8 mouse cellular contexts compared by ENCODE assay signal in genomic region chr5:144965639-144966351, GRCm38 (mm10). TPM values are rescaled to one million over a fixed set of nuclear protein-coding genes. Genes with fewer than 3 reads are reported as not detected.
A peak's percentile ranks its signal among the peaks of the same experiment; 100 is the strongest.
DNase-seq lines count a peak whose midpoint lies in the region; ATAC-seq and TF ChIP-seq lines count a peak whose summit lies in the region.

Gene Smurf1 (minus strand): TSS chr5:144965847.

- WGBS in forebrain, embryonic 11.5 days, result under 1% methylated on average over 76 of the region's 89 CpGs
- under 1% methylated on average over 66 of the region's 89 CpGs for WGBS in heart, embryonic 15.5 days
- under 1% methylated on average over 83 of the region's 89 CpGs for WGBS in liver, embryonic 14.5 days (ENCODE audit: insufficient replicate concordance)
- WGBS in stomach, embryonic 15.5 days, result under 1% methylated on average over 54 of the region's 89 CpGs

- ATAC-seq in forebrain, embryonic 11.5 days (replicated peaks; ENCODE audit: low FRiP score), result peak; percentile 65
- ATAC-seq in heart, embryonic 15.5 days (replicated peaks; ENCODE audit: insufficient number of reproducible peaks, insufficient read depth, low FRiP score, low read depth), result peak; percentile 79
- ATAC-seq in liver, embryonic 14.5 days (ENCODE audit: insufficient read depth), result peak; percentile 69
- ATAC-seq in stomach, embryonic 15.5 days (ENCODE audit: insufficient read depth, low FRiP score, low read depth), result peak; percentile 70

- no peaks in the 10 kb centered on the region for H3K36me3 ChIP-seq in forebrain, embryonic 11.5 days (ENCODE audit: control insufficient read depth, insufficient read depth, low read length)
- H3K36me3 ChIP-seq in heart, embryonic 15.5 days, result no peaks in the 10 kb centered on the region
- H3K36me3 ChIP-seq in liver, embryonic 14.5 days (replicated peaks; ENCODE audit: control insufficient read depth, insufficient read depth, low read depth), result no peaks in the 10 kb centered on the region
- no peaks in the 10 kb centered on the region for H3K36me3 ChIP-seq in stomach, embryonic 15.5 days

- TF ChIP-seq EP300 in liver, embryonic 14.5 days (IDR thresholded peaks at IDR 0.05; ENCODE audit: low read depth), result no peak

- H3K27me3 ChIP-seq in forebrain, embryonic 11.5 days (ENCODE audit: control insufficient read depth, insufficient read depth, low read length), result peaks cover 2% of the 10 kb centered on the region; the same call in 1 of the 2 replicates
- H3K27me3 ChIP-seq in heart, embryonic 15.5 days, result 0 out of 2 replicates have a peak, but pooled peaks cover 4% of the 10 kb centered on the region
- peaks cover 24% of the 10 kb centered on the region for H3K27me3 ChIP-seq in liver, embryonic 14.5 days (ENCODE audit: control insufficient read depth, insufficient read depth, low read length)
- no peaks in the 10 kb centered on the region for H3K27me3 ChIP-seq in stomach, embryonic 15.5 days (replicated peaks)

- peak within 1 kb of the TSS; percentile 66; the same call in 1 of the 2 replicates for H3K27ac ChIP-seq in forebrain, embryonic 11.5 days (ENCODE audit: low read depth, low read length)
- peak within 1 kb of the TSS; percentile 96 for H3K27ac ChIP-seq in heart, embryonic 15.5 days
- no peak within 1 kb of the TSS for H3K27ac ChIP-seq in liver, embryonic 14.5 days
- peak within 1 kb of the TSS; percentile 94 for H3K27ac ChIP-seq in stomach, embryonic 15.5 days

- peak; percentile 94 for DNase-seq in CD4-positive, CD25-positive, alpha-beta regulatory T cell, adult 2 months (ENCODE audit: low read depth, low spot score)
- DNase-seq in brain, adult 2 months (ENCODE audit: low read depth, low spot score), result peak; percentile 96
- peak; percentile 96 for DNase-seq in forebrain, embryonic 11.5 days (ENCODE audit: low spot score)
- peak; percentile 93 for DNase-seq in kidney, postnatal 14 days
- DNase-seq in liver, embryonic 14.5 days (ENCODE audit: low read depth in 3 of 3, low spot score in 3 of 3), result peak in 1 of 3 experiments; percentile 29
- DNase-seq in neural tube, embryonic 10.5 days (ENCODE audit: extremely low spot score, low spot score), result peak; percentile 91

- TF ChIP-seq CTCF in liver, embryonic 14.5 days (IDR thresholded peaks at IDR 0.05; ENCODE audit: low read depth), result no peak

- peak within 1 kb of the TSS; percentile 78 for H3K4me2 ChIP-seq in forebrain, embryonic 11.5 days (ENCODE audit: low read depth, low read length, severe bottlenecking)
- peak within 1 kb of the TSS; percentile 74 for H3K4me2 ChIP-seq in heart, embryonic 15.5 days
- H3K4me2 ChIP-seq in liver, embryonic 14.5 days (ENCODE audit: low read depth), result peak within 1 kb of the TSS; percentile 76
- peak within 1 kb of the TSS; percentile 78 for H3K4me2 ChIP-seq in stomach, embryonic 15.5 days

- H3K9ac ChIP-seq in forebrain, embryonic 11.5 days (ENCODE audit: low read length), result peak within 1 kb of the TSS; percentile 82
- H3K9ac ChIP-seq in heart, embryonic 15.5 days, result peak within 1 kb of the TSS; percentile 97
- peak within 1 kb of the TSS; percentile 29; the same call in 1 of the 2 replicates for H3K9ac ChIP-seq in liver, embryonic 14.5 days (replicated peaks)
- peak within 1 kb of the TSS; percentile 93 for H3K9ac ChIP-seq in stomach, embryonic 15.5 days

- peaks cover 4% of the 10 kb centered on the region; the same call in 1 of the 2 replicates for H3K4me1 ChIP-seq in forebrain, embryonic 11.5 days (replicated peaks; ENCODE audit: control insufficient read depth, insufficient read depth, low read length)
- H3K4me1 ChIP-seq in heart, embryonic 15.5 days (replicated peaks), result peaks cover 31% of the 10 kb centered on the region
- H3K4me1 ChIP-seq in liver, embryonic 14.5 days (replicated peaks; ENCODE audit: control insufficient read depth in 2 of 2, insufficient read depth in 2 of 2, low read length in 1 of 2), result peaks cover 0 to 7% of the 10 kb centered on the region in 2 experiments; a peak in 2 of 4 replicates
- H3K4me1 ChIP-seq in stomach, embryonic 15.5 days, result peaks cover 38% of the 10 kb centered on the region

- H3K9me3 ChIP-seq in forebrain, embryonic 11.5 days (ENCODE audit: control insufficient read depth, low read length), result no peaks in the 10 kb centered on the region
- H3K9me3 ChIP-seq in heart, embryonic 15.5 days (replicated peaks), result no peaks in the 10 kb centered on the region
- H3K9me3 ChIP-seq in liver, embryonic 14.5 days (ENCODE audit: control insufficient read depth, low read length), result no peaks in the 10 kb centered on the region
- H3K9me3 ChIP-seq in stomach, embryonic 15.5 days, result no peaks in the 10 kb centered on the region

- peak within 1 kb of the TSS; percentile 80 for H3K4me3 ChIP-seq in forebrain, embryonic 11.5 days (ENCODE audit: low read depth, low read length)
- H3K4me3 ChIP-seq in heart, embryonic 15.5 days, result peak within 1 kb of the TSS; percentile 91
- peak within 1 kb of the TSS; percentile 50 to 67 for H3K4me3 ChIP-seq in liver, embryonic 14.5 days (ENCODE audit: insufficient read depth in 1 of 2, low read depth in 2 of 2, low read length in 2 of 2)
- peak within 1 kb of the TSS; percentile 91 for H3K4me3 ChIP-seq in stomach, embryonic 15.5 days (replicated peaks)

RNA-seq across cellular contexts. Expression of gene Smurf1, which starts in this region (rescaled TPM):
- polyA plus RNA-seq in forebrain, embryonic 11.5 days (2014; fragmentation: Nextera tagmentation; extraction: Ambion mirVana), result 18.3 and 21.4 TPM in 2 replicates
- polyA plus RNA-seq in heart, embryonic 15.5 days (2015; fragmentation: Nextera tagmentation; extraction: Ambion mirVana), result 11.3 and 13.8 TPM in 2 replicates
- polyA plus RNA-seq in liver, embryonic 14.5 days (2012; rRNA removed), result 1.4 and 1.5 TPM in 2 replicates
- 1.2 and 1.7 TPM in 2 replicates for polyA plus RNA-seq in liver, embryonic 14.5 days (2014; fragmentation: Nextera tagmentation; extraction: Ambion mirVana)
- polyA plus RNA-seq in stomach, embryonic 15.5 days (2015; fragmentation: Nextera tagmentation; extraction: Ambion mirVana), result 14.3 and 14.4 TPM in 2 replicates

Comparison
In these comparisons a context has a peak if more than half of its experiments do, and no peak if none do; other contexts are left out.
1. H3K9ac ChIP-seq: peak in every context shown above with its lines; median percentile 97 in heart, embryonic 15.5 days; 93 in stomach, embryonic 15.5 days; 82 in forebrain, embryonic 11.5 days; 29 in liver, embryonic 14.5 days.